Mouse (Mus musculus): ENCODE measurements around the gene Cops3.

Gene Cops3

DNA sequence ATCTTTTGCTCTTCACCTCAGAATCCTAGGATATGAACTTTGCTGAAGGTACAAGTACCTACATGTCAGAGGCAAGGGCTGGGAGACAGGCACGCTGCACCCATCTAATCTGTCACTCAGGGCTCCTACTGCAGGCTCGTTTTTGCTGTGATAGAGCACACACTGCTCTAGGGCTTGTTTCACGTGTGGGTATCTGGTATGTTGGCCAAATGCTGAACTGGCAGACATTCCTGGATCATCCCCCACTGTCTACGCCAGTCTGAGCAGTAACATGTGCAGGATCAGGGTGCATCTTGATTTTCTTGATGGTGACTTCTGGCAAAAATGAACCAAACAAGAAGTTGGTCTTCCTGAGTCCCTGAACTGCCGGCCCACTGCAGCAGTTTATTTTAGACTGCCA is 62.4 kb downstream of the Cops3 start:
- no peak for DNase-seq

- no peak for DNase-seq
Observed at GRCm38 (mm10) chr11:59775435-59776148, 64.0 kb downstream of the Cops3 start.

DNA sequence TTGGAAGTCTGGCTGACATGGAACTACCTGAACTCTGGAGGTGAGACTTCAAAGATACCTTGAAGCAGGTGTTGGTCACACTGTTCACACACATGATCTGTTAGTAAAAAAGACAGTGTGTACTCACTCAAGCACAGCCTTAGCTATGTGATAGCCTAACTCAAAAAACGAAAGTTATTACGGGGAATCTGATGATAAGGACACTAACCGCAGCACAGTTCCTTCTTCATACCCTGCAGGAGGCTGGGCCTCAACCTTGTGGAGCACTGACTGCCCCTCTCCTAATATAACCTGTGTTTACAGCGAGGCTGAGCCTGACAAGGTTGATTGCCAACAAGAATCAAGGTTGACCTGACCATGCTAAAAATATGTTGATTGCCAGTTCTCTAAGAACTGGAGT is 65.1 kb downstream of the Cops3 start:
- DNase-seq: no peak

DNA sequence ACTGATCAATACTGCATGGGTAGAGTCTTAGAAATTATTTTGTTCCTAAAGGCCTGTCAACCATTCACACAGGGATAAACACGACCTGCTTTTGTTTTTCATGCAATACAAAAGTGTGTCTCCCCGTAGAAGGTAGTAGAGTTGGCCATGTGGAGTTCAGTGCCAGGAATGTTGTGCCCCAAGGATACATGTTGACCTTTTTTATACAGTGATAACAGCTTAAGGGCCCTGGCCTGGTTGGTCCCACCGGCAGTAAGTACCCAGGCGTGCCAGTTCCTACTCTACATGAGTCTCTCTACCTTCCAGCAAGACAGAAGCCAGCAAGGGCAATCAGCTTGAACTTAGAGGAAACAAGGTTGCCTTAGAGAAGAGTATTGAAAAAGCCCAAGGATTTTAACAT is 66.7 kb downstream of the Cops3 start:
- no peak for DNase-seq

DNA sequence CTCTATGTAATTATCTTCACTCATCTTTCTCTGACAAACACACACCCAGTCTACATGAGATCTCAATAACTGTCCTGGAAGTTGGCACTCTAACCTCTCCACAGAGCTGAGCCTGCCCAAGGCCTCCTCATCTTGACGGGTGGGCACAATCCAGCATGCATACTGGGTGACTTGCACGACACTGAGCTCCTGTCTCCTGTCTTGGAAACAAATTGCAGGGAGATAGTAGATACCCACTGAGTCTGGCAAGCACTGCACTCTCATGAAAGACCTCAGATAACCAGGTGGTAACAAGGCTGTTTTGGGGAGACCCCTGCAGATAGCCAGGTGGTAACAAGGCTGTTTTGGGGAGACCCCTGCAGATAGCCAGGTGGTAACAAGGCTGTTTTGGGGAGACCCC is 67.3 kb downstream of the Cops3 start:
- no peak for DNase-seq

- no peak for DNase-seq
Observed at GRCm38 (mm10) chr11:59770753-59771152, 68.9 kb downstream of the Cops3 start.

GRCm38 (mm10) chr11:59769738-59770137 is 69.9 kb downstream of the Cops3 start:
- DNase-seq: no peak

- DNase-seq: no peak
Observed at GRCm38 (mm10) chr11:59769307-59769706, 70.3 kb downstream of the Cops3 start.

Data from kidney, postnatal 10 days (tissue).